Mouse (Mus musculus) cerebellum, adult 2 months (tissue): ENCODE data around the gene Trim8. TPM values are rescaled to one million over a fixed set of nuclear protein-coding genes. Genes with fewer than 3 reads are reported as not detected.

Experiments
- DNase-seq, 2 experiments: peaks; one replicate each; pipeline ENCODE4 v3.0.0; 2021
- H3K27ac ChIP-seq: fragments of 200-500 bp; 2 replicates; pipeline ENCODE4 v1.5.1; 2012; ENCODE audit warnings: low read length, control low read depth, inconsistent platforms; ENCODE audit not compliant: insufficient read depth
- H3K27me3 ChIP-seq: fragments of 200-500 bp; 2 replicates; pipeline ENCODE4 v1.6.1; 2012; ENCODE audit warnings: inconsistent platforms, mild to moderate bottlenecking, low read length, moderate library complexity; ENCODE audit not compliant: control insufficient read depth, insufficient read depth
- H3K4me1 ChIP-seq: fragments of 200-500 bp; 2 replicates; pipeline ENCODE4 v1.6.1; 2011; ENCODE audit warnings: low read length; ENCODE audit not compliant: control insufficient read depth, insufficient read depth
- H3K4me3 ChIP-seq: fragments of 200-500 bp; replicated peaks from 2 replicates; pipeline ENCODE3; 2011; ENCODE audit warnings: mild to moderate bottlenecking, low read depth, low read length, control low read depth; ENCODE audit not compliant: insufficient read depth
- CTCF ChIP-seq: fragments of 200-500 bp; IDR thresholded peaks from 2 replicates; pipeline ENCODE4 v1.5.1; 2011; ENCODE audit warnings: low read depth, mild to moderate bottlenecking, control low read depth, low read length, moderate library complexity, borderline replicate concordance; ENCODE audit not compliant: insufficient read depth
- POLR2A ChIP-seq: fragments of 200-500 bp; IDR thresholded peaks from 2 replicates; pipeline ENCODE4 v1.6.1; 2011; ENCODE audit warnings: low read length, control low read depth, borderline replicate concordance; ENCODE audit not compliant: insufficient read depth
- WGBS: fragments of 180-500 bp; shearing (Covaris S2); methylation state at CpG from one replicate; pipeline ENCODE4 v1.1.7; 2018; 5-methylcytosine and 5-hydroxymethylcytosine counted together
- polyA plus RNA-seq: library from polyadenylated mRNA; depleted of rRNA; stranded (reverse); fragments of >200 nt; gene quantifications from 2 replicates; pipeline ENCODE4 v1.2.3, GENCODE M21; 2012

Trim8 gene
- polyA plus RNA-seq, 1 experiment = 43.4 TPM

GRCm38 (mm10) chr19:46495136-46495535, 6.4 kb upstream of the Trim8 start:
- Histone ChIP-seq H3K4me1 (no peaks in the 10 kb centered on the region; the same call in 1 of the 2 replicates), H3K4me3 (no peak overlapping the region), H3K27ac (no peak overlapping the region), H3K27me3 (no peaks in the 10 kb centered on the region)
- TF ChIP-seq POLR2A (no peak), CTCF (no peak)
- 84% methylated on average over 8 of the region's 8 CpGs for WGBS
- DNase-seq = no peak

GRCm38 (mm10) chr19:46497230-46497629, 4.3 kb upstream of the Trim8 start:
- Histone ChIP-seq H3K4me3 (no peak overlapping the region), H3K4me1 (no peaks in the 10 kb centered on the region), H3K27ac (no peak overlapping the region), H3K27me3 (no peaks in the 10 kb centered on the region)
- TF ChIP-seq CTCF (no peak), POLR2A (no peak)
- WGBS = 74% methylated on average over 2 of the region's 2 CpGs
- no peak for DNase-seq

GRCm38 (mm10) chr19:46499539-46499835, 2.0 kb upstream of the Trim8 start:
- WGBS = under 1% methylated on average over 3 of the region's 3 CpGs
- no peak overlapping the region for H3K27ac ChIP-seq
- no peaks in the 10 kb centered on the region for H3K4me1 ChIP-seq
- TF ChIP-seq POLR2A (0 out of 2 replicates have a peak, but pooled peaks have one; percentile 1), CTCF (no peak)
- H3K4me3 ChIP-seq = peak overlapping the region; percentile 56
- no peaks in the 10 kb centered on the region for H3K27me3 ChIP-seq
- DNase-seq = no peak

- no peak for TF ChIP-seq CTCF
- 0 out of 2 replicates have a peak, but pooled peaks have one; percentile 4 for TF ChIP-seq POLR2A
- peak overlapping the region; percentile 54 for H3K27ac ChIP-seq
- no peaks in the 10 kb centered on the region for H3K27me3 ChIP-seq
- under 1% methylated on average over 51 of the region's 52 CpGs for WGBS
- no peaks in the 10 kb centered on the region for H3K4me1 ChIP-seq
- peak; percentile 93 to 98 for DNase-seq
- H3K4me3 ChIP-seq = peak overlapping the region; percentile 56
Observed at GRCm38 (mm10) chr19:46499836-46500580, 1.5 kb upstream of the Trim8 start.

- WGBS = under 1% methylated on average over 45 of the region's 50 CpGs
- H3K4me1 ChIP-seq = peaks cover 6% of the 10 kb centered on the region; the same call in 1 of the 2 replicates
- TF ChIP-seq CTCF (no peak), POLR2A (no peak)
- H3K27me3 ChIP-seq = no peaks in the 10 kb centered on the region
- H3K4me3 ChIP-seq = peak overlapping the region; percentile 56
- DNase-seq = peak; percentile 55 to 63
- H3K27ac ChIP-seq = peak overlapping the region; percentile 100
Observed at GRCm38 (mm10) chr19:46500581-46501341, 741 bp upstream of the Trim8 start.

GRCm38 (mm10) chr19:46502069-46502455, 560 bp downstream of the Trim8 start:
- Histone ChIP-seq H3K27me3 (no peaks in the 10 kb centered on the region), H3K27ac (peak overlapping the region; percentile 99), H3K4me1 (peaks cover 13% of the 10 kb centered on the region), H3K4me3 (peak overlapping the region; percentile 61)
- DNase-seq = peak; percentile 81 to 84
- TF ChIP-seq POLR2A (no peak), CTCF (no peak)
- 1% methylated on average over 45 of the region's 46 CpGs for WGBS

GRCm38 (mm10) chr19:46502471-46503166, 1.1 kb downstream of the Trim8 start:
- H3K4me3 ChIP-seq = peak overlapping the region; percentile 61
- peaks cover 13% of the 10 kb centered on the region for H3K4me1 ChIP-seq
- no peaks in the 10 kb centered on the region for H3K27me3 ChIP-seq
- TF ChIP-seq POLR2A (no peak), CTCF (peak; percentile 40; the same call in 1 of the 2 replicates)
- peak overlapping the region; percentile 99 for H3K27ac ChIP-seq
- WGBS = under 1% methylated on average over 53 of the region's 53 CpGs
- DNase-seq = peak; percentile 83
